Mouse (Mus musculus) gastrocnemius, postnatal 14 days (tissue): ENCODE data around the gene Cfap54. TPM values are rescaled to one million over a fixed set of nuclear protein-coding genes. Genes with fewer than 3 reads are reported as not detected.

ENCODE experiments used
- DNase-seq: peaks from one replicate; pipeline ENCODE4 v3.0.0; 2021; ENCODE audit warnings: mixed read lengths
- intact Hi-C: fragments of 180-260 bp; cut with DNase I; formaldehyde crosslinking; loops from one replicate; pipeline ENCODE4 v1.15.1; 2025; ENCODE audit warnings: low total_unique reads
- total RNA-seq, 2 experiments: library from RNA; stranded (reverse); gene quantifications; 2 replicates each; pipeline ENCODE4 v1.2.3; 2021

Cfap54 gene
- total RNA-seq, 2 experiments from 2014 or later: 0.66 to 1.4 TPM

- intact Hi-C loops: loop anchor here (10.0 kb wide), 1 partner anchor 215 kb away; no protein-coding TSS in a partner anchor
- DNase-seq: no peak
These were observed 11.7 kb downstream of the Cfap54 start for GRCm38 (mm10) chr10:93069721-93070120.

- peak; percentile 19 for DNase-seq
- intact Hi-C loops: no loop called here
These were observed 12.3 kb downstream of the Cfap54 start for GRCm38 (mm10) chr10:93069041-93069679.

- DNase-seq: no peak
- intact Hi-C loops: no loop called here
These were observed 16.4 kb downstream of the Cfap54 start for GRCm38 (mm10) chr10:93064973-93065372.

DNA sequence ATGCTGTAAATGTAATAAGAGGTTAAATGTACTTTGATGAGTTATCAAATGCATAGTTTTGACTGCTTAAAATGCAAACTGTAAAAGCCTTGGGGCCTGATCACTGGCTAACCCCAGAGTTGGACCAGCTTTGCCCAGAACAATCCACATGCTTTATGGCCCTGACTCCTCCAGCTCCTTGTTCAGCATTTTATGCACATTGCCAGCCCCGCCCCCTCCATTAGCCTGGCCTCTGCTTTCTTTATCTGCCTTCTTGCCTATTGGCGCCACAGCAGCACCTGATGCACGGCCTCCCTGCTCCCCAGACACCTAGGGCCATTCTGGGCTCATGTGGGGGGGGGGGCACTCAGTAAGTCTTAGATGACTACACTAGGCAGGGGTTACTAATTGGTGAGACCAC is 17.8 kb downstream of the Cfap54 start:
- intact Hi-C loops: no loop called here
- DNase-seq: no peak

GRCm38 (mm10) chr10:93062395-93062794 is 19.0 kb downstream of the Cfap54 start:
- no peak for DNase-seq
- intact Hi-C loops: no loop called here

DNA sequence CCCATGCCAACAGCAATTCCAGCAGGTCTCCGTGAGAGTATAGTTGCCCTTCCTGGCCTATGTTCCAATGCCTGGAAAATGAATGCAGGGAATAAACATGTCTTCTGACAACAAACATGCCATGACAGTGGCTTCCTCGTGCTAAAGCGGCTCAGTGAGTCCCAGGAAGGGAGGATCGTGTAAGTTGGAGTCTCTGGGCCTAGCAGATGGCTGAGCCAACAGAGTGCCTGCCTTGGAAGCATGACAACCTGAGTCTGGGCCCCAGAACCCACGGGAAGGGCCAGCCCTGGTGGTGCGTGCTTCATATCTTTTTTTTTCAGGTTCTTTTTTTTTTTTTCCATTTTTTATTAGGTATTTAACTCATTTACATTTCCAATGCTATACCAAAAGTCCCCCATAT is 27.6 kb downstream of the Cfap54 start:
- no peak for DNase-seq
- intact Hi-C loops: loop anchor here (10.0 kb wide), 2 partner anchors 421 to 491 kb away; partner anchors contain the start of genes Amdhd1 and Ccdc38

- intact Hi-C loops: loop anchor here (10.0 kb wide), 2 partner anchors 421 to 491 kb away; partner anchors contain the start of genes Amdhd1 and Ccdc38
- DNase-seq: no peak
These were observed 28.1 kb downstream of the Cfap54 start for GRCm38 (mm10) chr10:93053315-93053714.

DNA sequence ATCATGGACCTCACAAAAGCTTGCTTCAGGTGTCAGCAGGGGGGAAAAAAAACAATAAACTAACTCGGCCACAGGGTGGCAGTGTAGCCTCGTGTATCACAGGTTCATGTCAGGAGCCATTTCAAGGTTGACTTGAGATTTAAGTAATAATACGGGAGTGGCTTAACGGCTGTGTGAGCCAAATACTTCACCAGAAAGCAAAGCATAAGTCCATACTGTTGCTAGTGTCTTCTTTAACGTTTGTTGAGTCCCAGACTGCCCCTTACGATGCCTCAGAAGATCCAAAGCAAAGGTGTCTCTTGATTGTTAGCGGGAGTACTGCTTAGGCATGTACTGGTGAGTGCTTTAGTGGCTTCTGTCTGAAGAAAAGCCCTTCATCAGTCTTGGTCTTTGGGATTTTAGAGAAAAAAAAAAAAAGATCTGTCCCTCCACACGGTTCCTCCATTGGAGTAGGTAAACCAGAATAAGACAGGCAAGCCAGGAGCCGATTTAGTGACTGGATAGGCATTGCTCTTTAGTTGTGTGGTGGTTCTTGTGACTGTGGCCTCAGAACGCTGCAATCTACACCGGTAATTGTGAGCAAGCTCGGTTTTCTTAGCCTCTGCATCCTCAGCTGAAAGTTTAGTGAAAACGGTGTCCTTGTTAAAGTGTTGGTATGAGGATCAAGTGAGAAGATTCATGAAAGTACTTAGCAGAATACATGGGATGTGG is 30.2 kb downstream of the Cfap54 start:
- peak; percentile 65 for DNase-seq
- intact Hi-C loops: loop anchor here (10.0 kb wide), 2 partner anchors 424 to 494 kb away; partner anchors contain the start of genes Amdhd1 and Ccdc38

DNA sequence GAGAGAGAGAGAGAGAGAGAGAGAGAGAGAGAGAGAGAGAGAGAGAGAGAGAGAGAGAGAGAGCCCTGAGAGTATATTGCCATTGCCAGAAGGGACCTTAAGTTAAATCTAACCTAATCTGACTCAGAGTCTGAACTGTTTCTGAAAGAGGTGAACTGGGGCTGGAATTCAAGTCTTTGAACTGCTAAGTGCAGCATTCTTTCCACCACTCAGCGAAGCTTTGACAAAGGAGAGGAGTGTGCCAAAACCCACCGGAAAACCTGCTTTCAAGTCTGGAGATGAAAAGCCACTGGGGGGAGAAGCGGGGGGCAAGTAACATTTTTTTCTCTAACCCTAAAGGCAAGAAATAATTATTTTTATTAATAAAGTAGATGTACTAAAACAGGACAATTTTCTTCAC is 30.8 kb downstream of the Cfap54 start:
- intact Hi-C loops: loop anchor here (10.0 kb wide), 2 partner anchors 424 to 494 kb away; partner anchors contain the start of genes Amdhd1 and Ccdc38
- DNase-seq: no peak

DNA sequence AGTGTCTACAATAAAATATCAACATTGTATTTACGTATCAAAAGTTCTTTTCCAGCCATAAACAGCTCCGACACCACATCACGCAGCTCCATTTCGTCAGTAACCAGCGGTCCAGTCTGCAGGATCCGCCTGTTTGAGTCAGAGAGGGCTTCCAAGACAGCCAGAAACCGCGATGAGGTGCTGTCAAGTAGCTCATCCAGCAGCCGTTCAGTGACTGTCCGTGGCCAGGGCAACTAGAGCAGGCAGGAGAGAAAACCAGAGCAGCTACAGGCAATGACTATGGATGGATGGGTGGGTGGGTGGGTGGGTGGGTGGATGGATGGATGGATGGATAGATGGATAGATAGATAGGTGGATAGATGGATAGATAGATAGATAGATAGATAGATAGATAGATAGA is 38.2 kb downstream of the Cfap54 start:
- DNase-seq: no peak
- intact Hi-C loops: no loop called here

DNA sequence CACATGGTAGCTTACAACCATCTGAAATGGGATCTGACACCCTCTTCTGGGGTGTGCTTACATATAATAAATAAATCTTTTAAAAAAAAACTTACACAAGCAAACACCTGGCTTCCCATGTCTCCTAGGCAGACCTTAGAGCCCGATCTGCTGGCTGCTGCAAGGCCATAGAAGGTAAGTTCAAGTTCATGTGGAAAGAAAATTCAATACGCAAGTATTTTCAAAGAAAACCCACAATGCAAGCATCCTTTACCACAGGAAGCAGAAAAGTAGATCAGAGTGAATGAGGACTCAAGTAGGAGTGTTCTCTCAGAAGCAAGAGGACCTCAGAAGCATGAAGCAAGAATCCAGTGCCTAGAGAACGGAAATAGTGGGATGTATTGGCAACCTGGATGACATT is 39.6 kb downstream of the Cfap54 start:
- intact Hi-C loops: no loop called here
- no peak for DNase-seq

DNA sequence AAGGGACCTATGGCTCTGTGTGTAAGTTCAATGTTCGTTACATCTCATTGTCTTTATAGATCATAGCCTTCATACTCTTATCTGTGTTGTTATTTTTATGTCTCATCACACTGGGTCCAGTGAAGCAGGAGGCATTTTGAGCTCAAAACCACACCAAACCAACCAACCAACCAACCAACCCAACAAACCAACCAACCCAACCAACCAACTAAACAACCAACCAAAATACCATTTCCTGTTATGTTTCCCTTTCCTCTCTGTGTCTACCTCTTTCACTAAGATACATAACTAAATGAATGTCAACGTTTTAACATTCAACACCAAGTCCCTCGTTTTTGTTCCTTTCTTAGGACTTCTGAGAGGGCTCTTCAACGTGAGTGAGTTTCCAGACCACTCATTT is 40.0 kb downstream of the Cfap54 start:
- intact Hi-C loops: no loop called here
- no peak for DNase-seq

DNA sequence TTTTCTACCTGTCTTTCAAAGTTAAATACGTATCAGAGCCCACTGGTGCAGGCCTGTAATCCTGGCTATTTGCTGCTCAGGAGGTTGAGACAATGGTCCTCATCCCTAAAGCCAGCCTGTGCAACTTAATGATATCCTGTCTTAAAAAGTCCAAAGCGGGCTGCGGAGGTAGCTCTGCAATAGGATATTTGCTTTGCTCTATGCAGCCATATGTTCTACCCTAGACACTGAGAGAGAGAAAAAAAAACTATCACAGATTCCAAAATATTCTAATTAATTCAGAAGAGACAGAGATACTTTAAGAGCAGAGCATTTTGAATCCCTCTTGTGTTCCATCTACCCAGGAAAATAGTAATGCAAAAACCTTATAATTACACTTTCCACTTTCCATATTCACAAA is 44.9 kb downstream of the Cfap54 start:
- intact Hi-C loops: no loop called here
- no peak for DNase-seq

- DNase-seq: no peak
- intact Hi-C loops: no loop called here
These were observed 45.9 kb downstream of the Cfap54 start for GRCm38 (mm10) chr10:93035489-93035888.

- intact Hi-C loops: no loop called here
- no peak for DNase-seq
These were observed 58.1 kb downstream of the Cfap54 start for GRCm38 (mm10) chr10:93023295-93023694.

DNA sequence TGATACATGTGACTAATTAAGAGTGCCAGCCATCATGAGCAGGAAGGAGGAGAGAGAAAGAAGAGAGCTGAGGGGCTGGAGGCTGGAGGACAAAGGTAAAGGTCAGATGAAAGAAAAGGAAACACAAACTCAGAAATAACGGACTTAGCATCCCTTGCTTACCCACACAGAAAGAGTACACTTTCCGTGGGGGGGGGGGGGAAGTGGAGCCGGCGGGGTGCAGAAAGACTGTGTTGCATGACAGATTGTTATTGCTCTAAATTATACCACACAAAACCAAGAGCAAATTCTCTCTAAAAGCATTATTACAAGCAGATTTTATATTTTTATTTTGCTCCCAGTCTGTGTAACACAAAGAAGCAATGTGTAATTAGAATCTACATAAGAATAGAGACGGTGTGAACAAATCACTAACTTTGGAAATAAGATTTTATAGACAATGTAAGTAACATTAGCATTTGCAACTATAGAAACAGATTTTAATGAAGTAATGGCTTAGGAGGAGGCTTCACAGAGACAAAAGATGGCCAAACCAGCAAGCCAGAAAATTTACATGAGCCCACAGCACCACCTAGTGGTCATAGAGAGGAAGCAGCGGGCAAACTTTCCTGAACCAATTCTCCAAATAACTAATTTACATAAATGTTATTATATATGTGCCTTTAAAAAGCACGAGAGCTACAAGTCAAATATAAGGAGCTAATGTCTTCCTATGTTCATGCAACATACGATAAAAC is 67.2 kb downstream of the Cfap54 start:
- intact Hi-C loops: loop anchor here (10.0 kb wide), 1 partner anchor 1719 kb away; no protein-coding TSS in a partner anchor
- peak; percentile 17 for DNase-seq

- DNase-seq: no peak
- intact Hi-C loops: loop anchor here (10.0 kb wide), 1 partner anchor 1716 kb away; no protein-coding TSS in a partner anchor
These were observed 70.3 kb downstream of the Cfap54 start for GRCm38 (mm10) chr10:93011085-93011484.

- intact Hi-C loops: no loop called here
- no peak for DNase-seq
These were observed 74.4 kb downstream of the Cfap54 start for GRCm38 (mm10) chr10:93006970-93007369.

GRCm38 (mm10) chr10:93006405-93006804 is 75.0 kb downstream of the Cfap54 start:
- intact Hi-C loops: no loop called here
- no peak for DNase-seq

GRCm38 (mm10) chr10:92998536-92998935 is 82.9 kb downstream of the Cfap54 start:
- intact Hi-C loops: loop anchor here (2.0 kb wide), 1 partner anchor 22 kb away; no protein-coding TSS in a partner anchor
- no peak for DNase-seq
